Mouse (Mus musculus) CD4-positive, CD25-positive, alpha-beta regulatory T cell, adult 2 months (primary cell): ENCODE data around the gene Sash3.

Experiments used
- DNase-seq: peaks from one replicate; pipeline ENCODE4 v3.0.0-alpha.2; 2012; ENCODE audit warnings: low read depth, low spot score

Gene Sash3

DNA sequence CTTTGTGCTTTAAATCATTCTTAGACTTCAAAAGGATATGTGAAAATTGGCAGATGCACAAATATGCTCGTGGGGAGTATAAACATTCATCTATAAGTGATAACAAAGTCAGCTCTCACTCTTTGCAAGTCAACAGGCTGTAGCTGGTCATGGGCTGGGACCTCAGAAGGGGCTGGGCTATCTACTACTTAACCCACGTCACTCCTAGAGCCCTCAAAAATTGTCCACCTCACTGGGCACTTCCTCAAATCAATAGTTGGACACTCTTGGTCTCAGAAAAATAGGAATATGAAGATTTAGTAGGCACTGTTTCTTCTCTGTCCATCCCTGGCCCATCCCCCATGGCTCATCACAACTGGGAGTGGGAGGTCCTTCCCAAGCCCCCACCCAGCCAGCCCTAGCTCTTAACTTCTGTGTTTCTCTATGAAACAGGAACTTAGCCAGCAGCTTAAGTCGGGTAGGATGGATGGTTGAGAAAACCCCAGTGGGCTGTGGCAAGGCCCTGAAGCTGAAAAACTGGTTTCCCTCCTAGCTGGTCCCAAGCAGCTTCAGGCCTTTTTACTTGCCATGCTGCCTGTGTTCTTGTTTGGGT lies 5.9 kb upstream of the Sash3 start:
- DNase-seq: peak; percentile 38

DNA sequence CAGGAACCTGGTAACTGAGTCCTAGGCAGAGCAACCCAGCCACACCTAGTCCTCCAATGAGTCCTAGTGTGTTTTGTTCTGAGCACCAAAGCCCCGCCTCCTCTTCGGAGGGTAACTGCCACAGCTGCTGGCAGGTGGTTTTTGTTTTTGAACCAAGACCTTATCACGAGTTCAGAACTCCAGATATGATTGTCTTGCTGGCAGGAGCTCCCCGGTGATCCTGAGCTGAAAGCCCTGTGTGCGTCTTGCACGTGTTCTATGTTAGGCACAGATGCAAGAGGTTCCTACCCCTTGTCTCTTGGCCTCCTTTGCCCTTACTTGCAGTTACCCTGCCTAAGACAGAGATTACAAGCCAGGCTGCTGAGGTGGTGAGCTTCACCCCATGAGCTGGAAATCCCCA lies 4.8 kb upstream of the Sash3 start:
- DNase-seq: peak; percentile 81

DNA sequence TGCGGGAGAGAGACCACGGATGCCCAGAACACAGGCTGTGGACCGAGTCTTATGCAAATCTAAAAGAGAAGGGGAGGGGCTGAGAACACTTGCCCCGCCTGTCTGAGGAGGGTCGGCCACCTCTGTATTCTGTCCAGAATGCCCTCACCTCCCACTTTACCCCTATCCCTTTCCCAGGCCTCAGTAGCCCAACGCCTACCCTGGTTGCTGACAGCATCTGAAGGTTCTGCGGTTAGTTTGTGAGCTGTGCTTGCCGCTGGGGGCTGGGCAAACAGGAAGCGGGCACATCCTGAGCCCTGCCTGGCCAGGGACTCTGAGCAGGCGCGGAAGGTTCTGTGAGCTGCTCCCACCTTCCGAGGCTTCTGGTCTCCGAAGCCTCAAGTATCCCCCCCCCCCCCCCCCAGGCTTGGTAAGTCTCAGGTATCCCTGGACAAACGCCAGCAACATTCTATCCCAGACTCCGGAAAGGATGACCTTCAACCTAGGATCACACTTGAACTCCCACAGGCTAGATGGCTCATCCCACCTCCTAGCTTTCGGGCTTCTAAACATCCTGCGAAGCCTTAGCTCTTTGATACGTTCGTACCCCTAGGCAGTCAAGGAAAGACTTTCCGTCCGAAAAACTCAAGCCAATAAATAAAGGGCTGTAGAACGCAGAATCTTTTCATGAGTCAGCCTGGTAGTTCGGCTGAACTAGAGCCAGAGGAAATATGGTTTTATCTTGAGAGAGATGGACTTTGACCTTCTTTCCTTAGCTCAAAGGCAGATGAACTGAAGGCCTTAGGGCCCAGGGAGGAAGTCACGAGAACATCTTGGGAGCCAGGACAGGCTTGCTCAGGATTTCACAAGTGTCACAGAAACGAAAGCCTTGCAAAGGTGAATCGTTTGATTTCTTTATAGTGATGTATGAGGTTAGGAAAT lies 2.6 kb upstream of the Sash3 start:
- DNase-seq: peak; percentile 82

DNA sequence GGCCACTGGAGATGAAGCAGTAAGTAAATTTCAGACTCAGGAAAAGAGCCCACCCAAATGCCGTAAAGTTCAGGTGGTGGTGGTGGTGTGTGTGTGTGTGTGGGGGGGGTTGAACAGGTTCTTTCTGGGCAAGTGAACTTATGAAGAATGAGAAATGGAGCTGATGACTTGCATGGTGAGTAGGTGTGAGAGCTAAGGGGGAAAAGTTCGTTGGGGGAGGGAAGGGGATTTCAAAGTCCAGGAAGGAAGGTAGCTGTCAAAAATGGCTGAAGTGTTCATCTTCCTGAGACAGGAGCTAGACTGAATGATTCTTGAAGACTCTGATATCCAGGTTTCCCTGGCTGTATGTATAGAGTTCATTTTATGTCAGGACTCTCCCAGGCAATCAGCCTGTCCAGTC lies 990 bp downstream of the Sash3 start:
- peak; percentile 45 for DNase-seq

DNA sequence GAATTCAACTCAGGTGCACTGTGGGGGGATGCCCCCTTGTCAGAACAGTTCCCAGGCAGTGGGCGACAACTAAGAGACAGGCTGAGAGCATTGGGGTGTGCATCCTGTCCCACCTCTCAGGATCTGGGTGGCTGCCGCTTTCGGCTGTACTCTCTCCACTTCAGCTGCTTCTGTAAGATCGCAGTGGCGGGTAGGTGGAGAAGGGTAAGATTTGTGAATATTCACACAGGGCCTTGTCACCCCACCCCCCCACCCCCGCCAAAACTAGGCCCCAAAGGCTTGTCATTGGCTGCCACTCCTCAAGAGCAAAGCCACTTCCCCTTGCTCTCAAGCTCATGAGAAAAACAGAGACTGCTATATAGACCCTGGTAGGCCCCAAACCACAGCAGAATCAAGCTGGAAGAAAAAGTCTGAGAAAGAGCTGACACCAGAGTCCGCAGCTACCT lies 1.5 kb downstream of the Sash3 start:
- DNase-seq: peak; percentile 76

DNA sequence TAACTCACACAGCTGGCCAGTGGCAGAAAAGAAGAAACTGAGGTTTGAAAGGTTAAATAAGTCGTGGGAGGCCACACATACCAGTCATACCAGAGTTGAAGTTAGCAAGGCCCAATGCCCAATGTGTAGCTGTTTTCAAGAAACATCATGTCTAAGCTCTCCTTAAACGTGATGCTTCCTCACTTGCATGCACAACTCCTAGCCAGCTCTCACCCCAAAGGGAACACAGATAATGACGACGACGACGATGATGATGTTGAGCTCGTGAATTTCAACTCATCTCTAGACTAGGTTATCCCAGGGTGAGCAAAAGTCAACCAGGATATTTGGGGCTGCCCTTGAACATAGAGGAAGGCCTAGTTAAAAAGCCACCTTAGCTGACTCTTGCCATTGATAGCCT lies 5.9 kb downstream of the Sash3 start:
- DNase-seq: no peak

DNA sequence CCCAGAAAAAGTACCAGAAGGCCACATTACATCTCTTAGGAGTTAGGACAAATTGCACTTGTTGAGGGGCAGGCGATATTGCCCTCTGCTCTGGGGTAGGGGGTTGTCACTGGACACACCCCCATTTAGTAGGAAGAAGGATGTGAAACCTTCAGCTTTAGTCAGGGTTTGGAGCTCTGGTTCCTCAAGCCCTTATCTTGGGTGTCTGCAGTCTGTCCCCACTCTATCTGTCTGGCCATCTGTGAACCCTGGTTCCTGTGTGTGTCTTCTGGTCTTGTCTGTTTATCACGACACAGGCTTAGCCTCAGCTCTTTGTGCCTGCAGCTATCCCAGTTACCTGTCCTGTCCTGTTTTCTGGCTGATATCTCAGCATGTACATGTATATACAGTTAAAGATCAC lies 7.2 kb downstream of the Sash3 start:
- no peak for DNase-seq

DNA sequence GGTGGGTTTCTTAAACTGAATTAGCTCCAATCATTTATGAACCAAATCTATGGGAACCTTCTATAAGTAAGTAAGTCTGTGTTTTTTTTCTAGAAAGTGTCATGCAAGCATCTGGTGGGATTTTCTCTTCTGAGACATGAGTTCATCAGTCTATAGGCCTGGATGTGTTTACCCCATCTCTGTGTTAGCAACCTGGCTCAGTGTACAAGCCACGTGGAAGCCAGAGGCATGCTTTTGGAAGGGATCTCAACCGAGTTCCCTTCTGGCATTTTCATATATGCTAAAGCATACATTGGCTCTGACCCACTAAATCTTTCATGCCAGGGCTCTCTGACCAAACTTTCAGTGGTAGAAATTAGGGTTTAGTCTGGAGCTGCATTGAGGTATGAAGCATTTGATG lies 7.7 kb downstream of the Sash3 start:
- DNase-seq: no peak

DNA sequence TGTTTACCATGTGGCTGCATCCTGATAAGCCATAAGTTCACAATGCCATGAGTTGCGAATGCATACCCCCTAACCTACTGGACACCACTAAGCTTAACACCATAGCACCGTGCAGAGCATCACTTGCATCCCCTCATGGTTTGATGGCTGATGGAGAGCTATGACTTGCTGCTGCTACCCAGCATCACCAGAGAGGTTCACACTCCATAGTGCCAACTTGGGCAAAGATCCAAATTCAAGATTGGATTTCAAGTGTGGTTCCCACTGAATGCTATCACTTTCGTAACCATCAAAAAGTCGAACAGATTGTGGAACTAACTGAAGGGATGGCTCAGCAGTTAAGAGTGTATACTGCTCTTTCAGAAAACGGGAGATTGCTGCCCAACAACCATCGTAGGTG lies 9.3 kb downstream of the Sash3 start:
- no peak for DNase-seq

DNA sequence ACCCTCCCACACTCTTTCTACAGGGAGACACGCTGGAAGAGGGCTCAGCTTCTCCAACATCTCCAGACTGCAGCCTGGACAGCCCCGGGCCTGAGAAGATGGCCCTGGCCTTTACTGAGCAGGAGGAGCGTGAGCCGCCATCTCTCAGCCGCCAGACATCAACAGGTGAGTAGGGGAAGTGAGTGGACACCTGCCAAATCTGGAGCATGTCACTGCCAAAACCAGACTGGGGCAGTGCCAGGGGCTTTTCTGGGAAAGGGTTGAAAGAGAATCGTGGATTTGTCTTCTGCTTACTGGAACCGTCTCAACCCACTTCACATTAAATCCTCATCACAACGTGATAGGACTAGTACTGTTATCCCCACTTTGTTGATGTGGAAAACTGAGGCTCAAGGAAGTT lies 11.2 kb downstream of the Sash3 start:
- DNase-seq: no peak

DNA sequence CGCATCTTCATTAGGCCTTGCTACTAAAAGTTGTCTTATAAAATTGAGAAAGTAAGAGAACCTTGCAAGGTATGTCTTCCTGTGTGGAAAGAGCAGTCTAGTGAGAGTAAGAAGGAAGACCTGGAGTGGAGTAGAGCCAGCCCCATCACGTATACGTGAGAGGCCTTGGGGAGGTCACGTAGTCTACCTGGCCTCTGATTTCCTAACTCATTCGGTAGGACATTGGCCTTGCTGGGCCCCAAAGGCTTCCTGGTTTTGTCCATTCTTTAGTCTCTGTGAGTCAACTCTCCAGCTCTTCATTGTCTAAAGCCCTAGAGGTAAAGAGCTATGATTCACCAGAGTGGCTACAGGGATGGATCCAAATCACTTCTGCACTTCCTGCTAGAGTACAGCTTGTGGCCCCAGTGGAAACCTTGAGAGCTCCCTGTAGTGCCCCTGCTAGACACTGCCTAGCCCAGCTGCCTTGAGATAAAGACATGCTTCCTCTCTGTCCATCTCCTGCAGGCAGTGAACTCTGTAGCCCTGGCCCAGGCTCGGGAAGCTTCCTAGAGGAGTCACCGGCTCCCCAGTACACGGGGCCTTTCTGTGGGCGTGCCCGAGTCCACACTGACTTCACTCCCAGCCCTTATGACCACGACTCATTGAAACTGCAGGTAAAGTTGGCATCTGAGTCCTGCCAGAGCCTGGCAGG lies 12.1 kb downstream of the Sash3 start:
- no peak for DNase-seq

DNA sequence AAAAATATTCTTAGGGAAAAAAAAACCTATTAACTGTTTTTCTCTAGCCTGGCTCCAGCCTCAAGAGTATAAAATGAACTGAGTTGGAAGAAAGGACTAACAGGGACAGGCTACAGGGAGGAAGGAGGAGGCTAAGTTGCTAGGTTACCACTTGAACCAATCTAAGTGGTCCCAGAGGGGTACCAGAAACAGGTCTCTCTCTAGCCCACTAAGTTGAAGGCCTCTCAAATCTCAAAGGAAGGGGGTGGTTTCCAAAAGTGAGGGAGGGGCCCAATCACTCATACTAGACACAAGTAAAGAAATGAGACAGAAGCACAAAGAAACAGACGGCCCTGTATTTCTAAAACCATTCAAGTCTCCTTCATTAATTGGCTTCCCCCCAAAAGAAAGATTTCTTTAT lies 23.7 kb downstream of the Sash3 start:
- DNase-seq: no peak

DNA sequence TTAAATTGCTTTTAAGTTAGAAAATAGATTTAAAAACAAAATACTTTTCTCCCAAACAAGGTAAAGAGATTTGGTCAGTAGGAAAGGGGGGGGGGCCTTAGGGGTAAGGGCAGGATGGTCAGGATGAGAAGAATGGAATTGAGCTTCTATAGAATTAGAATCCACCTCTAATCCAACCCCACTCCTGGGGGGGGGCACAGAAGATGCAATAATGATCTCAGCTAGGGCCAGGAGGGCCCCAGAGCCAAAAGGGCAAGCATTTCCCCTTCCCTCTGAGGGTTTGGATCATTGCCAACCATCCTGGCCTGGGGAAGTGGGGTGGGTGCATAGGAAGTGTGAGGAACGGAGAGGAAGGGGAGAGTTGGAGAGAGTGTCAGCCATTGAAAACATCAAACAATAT lies 24.1 kb downstream of the Sash3 start:
- no peak for DNase-seq

DNA sequence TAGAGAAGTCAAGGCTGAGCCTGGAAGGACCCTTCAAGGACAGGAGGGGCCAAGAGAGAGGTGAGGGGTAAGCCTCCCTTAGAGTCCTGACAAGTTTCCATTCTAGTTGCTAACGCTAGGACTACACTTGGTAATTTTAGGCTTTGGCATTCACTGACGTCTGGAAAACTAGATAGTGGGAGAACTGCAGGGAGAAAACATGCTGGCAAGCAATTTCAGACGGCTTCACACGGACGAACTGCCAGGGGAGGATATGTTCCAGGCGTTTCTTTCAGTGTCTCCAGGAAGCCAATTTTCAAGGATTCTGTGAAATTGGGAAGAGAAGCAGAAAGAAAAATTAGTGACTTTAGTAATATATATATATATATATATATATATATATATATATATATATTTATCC lies 35.6 kb downstream of the Sash3 start:
- no peak for DNase-seq

DNA sequence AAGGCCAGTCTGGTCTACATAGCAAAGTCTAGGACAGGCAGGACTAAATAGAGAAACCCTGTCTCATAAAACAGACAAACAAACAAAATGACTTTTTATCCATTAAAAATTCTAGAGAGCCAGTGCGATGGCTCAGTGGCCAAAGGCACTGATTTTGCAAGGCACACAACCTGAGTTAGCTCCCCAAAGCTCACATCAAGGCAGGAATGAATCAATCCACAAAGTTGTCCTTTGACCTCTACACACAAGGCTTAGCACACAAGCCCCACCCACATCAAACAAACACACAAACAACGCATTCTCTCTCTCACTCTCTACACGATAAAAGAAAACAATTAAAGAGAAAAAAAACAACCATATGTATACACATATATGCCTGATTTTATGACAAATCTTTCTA lies 38.5 kb downstream of the Sash3 start:
- no peak for DNase-seq

DNA sequence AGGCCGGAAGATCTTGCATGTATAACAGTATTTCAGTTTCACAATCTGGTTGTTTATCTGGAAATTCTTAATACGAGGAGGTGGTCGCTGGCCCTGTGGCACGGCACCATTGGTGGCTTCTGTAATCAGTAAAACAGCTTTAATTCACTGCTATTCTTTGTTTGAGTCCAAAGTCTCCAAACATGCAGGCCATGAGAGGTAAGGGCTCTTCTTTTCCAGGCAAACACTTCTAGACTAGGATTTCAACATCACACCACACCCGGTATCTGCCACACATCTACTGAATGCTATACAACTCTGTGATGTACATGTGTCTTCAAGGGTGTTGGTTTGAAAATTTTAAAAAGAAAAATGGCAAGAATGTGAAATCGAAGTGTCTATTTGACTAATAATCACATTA lies 45.0 kb downstream of the Sash3 start:
- DNase-seq: no peak

DNA sequence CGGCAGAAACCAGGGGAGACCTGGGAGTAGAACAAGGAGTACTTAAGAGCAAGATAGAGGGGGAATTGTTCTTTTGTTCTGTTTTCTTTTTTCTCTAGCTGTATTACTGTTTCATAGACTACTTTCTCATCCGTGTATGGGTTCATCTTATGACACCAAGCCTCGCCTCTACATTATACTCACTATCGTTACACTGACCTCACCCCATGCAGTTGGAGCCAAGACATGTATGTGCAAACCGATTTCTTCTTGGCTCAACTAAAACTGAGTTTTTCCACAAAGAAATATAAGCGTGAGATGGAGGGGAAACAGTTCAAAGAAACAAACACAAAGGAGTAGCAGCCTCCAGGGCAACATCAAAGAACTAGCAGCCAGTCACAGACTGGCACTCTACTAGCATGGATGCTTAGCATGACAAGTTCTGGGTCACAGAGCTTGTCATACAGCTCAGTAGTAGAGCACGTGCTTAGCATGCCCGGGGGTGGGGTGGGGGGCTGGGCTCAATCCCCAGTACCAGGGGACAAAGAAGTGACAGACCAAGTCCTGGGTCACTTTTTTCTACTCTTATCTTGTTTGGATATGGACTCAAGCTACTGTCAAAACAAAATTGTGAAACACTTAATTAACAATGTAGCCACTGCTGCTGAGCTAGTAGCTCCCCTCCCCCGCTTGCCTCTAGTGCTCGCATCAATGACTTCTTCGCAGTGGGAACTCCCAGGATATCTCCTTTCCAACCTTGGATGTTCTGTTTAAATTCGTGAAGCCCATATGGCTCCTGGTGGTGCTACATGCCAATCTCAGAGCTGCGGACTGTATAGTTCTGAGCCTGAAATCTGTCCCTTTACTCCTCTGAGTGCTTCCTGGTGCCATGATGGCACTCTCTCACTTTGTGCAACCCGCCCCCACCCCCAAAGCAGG lies 47.3 kb downstream of the Sash3 start:
- no peak for DNase-seq

DNA sequence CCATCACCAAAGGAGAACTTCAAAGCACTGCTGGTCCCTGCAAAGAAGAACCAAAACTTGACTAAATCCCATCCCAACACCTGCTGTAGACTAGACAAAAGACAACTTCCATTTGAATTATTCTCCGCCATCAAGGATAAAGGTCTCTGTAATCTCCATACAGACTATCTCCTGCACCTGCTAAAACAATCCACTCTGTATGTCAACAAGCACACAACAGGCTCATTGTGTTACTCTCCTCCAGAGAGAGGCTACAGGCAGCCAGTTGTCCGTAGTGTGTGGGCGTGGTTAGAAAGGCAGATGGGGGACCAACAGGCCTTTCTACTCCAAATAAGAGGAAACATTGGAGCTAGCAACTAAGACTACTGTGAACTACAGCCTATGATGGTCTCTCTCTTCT lies 51.6 kb downstream of the Sash3 start:
- no peak for DNase-seq

DNA sequence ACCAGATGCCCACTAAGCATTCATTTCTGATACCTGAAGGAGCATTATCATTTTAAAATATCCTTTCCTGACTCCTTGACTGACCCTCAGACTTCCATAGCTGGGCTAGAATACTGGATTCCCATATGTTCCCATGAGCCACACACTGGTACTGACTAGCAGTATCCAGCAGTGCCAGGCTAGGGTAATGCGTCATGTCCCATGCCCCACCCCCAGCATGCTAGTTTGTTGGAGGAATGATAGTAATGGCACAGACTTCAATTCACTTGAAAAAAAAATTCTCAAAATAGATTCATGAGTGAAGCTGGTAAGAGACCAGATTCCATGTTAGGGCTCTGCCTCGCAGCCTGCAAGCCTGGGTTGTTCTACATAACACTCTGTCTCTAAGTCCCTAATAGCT lies 52.8 kb downstream of the Sash3 start:
- no peak for DNase-seq

DNA sequence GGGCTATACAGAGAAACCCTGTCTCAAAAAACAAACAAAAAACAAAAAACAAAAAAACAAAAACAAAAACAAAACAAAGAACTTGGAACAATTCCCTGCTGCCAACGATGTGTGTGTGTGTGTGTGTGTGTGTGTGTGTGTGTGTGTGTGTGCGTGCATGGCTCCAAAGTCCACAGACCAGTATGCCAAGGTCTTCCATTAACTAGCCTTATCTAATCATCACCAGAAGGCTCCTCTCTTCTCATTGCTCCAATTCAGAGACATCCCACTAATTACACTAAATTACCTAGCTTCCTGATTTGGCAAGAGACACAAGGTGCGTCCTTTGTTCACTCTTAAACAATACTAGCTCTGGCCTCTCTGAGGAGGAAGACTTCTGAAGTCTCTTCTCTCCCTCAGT lies 54.5 kb downstream of the Sash3 start:
- no peak for DNase-seq

DNA sequence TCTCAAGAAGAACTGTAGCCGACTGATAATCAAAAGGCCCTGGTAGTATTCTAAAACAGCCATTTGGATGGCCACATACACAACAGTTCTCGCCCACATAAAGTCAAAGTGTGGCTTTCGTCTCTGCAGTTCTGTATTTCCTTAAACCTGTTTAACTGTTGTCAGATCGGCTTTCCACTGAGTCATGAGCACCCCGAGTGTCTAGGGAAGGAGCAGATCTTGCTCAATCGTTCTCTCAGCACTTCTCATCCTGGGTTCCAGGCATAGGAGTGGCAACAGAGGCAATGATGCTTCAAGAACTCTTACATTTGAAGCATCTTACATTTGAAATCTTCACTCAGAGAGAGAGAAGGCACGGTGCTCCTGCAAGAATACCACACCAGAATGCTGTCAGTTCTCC lies 55.7 kb downstream of the Sash3 start:
- DNase-seq: no peak

DNA sequence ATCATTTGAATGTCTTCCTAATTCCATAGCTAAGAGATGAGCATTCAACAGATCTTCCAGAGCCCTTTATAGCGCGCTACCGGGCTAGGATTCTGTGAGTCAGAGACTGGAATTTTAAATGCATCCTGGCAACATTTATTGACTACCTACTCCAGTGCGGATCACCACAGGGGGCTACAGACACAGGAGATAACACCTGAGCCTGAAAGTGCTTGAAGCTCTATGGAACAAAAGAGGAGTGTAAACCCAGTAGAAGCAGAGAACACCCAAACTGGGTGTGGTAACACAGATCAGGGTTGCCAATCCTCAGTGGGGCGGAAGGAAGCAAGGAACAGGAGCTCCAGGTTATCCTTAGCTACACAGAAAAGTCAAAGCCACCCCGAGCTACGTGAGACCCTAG lies 56.2 kb downstream of the Sash3 start:
- no peak for DNase-seq
